Mouse (Mus musculus): ENCODE data around the gene Rpl10-ps3.

Gene Rpl10-ps3

DNA sequence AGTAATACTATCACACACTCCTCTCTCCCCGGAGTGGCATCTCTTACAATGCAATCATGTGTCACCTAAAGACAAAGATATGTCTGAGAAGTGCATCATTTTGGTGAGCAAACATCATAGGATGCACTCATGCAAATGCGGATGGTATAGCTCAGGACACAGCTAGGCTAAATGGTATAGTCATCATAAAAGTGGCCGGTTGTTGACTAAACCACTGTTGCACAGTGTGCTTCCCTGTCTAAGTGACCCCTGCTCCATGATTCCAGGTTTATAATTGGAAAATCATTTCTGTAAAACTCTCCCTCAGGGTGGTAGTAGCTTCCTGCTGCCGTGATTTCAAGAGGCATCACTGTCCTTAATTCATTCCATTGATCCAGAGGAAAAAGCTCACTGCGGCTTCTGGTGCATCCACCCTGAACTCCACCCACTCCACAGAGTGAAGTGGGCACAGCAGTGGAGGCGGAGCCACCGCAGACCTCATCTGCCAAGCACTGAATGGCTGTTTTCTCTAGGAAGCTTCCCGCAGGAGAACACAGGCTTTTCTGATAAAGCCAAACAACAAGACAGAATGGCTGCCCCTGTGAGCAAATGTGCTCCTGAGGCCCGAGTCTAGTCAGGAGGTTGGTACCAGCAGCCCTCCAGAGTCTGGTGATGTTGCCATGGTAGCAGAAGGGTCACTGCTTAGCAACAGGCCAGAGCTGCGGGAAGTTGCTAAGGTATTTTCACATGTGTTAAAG, 38.9 kb downstream of the Rpl10-ps3 start:
- DNase-seq, result no peak

DNA sequence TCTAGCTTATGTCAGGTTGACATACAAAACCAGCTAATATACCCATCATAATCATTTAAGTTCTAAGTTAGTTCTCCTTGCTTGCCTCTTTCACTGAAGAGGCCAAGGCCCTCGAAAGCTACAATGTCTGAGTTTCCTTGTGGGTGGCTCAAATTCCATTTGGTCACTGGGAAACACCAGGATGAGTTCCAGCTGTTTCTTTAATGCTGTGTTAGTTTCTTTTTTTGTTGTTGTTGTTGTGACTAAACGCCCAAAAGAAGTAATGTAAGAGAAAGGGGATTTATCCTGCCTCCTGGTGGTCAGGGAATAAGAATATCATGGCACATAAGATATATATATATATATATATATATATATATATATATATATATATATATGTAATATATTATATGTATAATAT, 39.7 kb downstream of the Rpl10-ps3 start:
- DNase-seq, result no peak

DNA sequence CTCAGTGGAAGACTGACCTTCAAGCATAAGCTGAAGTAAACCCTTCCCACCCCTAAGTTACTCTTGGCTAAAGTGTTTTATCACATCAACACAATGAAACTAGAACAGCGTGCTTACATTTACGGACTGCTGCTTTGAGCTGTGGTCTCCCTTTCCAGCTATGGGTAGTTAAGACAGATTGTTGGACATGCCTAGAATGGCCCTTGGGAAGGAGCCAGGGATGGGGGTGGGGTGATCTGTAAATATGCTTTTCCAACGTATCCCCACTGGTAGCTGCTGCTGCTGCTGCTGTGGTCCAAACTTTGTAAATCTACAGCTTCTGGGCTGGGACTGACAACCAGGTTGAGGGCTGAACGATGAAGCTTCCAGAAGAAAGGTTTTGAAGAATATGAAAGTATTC, 40.8 kb downstream of the Rpl10-ps3 start:
- DNase-seq, result no peak

DNA sequence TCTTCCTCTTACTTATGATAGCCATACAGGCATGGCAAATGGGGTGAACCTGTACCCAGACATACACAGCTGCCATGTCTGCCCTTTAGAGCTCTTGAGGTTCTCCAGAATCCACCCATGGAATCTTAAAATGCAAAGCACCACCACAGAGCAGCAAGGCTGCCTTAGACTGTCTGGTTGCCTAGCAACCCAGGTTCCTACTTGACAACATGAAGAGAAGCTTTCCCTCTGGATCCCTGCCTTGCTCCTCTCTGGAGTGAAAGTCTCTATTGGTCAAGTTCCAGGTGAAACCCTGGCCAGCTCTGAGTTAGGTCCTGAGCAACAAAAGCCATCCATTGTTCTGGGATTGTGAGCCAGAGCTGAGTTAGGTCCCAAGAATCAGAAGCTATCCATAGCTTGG, 43.0 kb downstream of the Rpl10-ps3 start:
- DNase-seq, result no peak

DNA sequence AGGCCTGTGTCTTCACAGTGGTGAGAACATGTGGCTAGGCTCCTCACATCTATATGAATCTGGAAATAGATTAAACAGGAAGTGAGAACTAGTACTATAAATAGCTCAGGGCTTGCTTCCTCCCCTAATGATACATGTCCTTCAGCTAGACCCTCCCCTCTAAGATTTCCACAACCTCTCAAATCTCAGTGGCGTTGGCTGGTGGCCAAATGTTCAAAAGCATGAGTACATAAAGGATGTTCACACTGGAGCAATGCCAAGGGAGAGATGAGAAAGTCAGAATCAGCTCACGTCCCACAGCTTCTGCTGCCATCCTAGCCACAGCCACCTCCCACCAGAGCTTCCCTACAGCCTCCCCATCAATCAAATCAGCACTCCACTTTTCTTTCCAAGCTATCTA, 46.4 kb downstream of the Rpl10-ps3 start:
- no peak for DNase-seq
